Mouse (Mus musculus): ENCODE data around the gene Hist1h4h. TPM values are rescaled to one million over a fixed set of nuclear protein-coding genes. Genes with fewer than 3 reads are reported as not detected.
"Not testable (repeated sequence)": the region's sequence is repeated elsewhere in the genome, so short reads cannot be mapped to it uniquely, and the experiment has no call there.

The Hist1h4h gene
- polyA plus RNA-seq, 1 experiment from 2014 or later = 4.2 TPM

DNA sequence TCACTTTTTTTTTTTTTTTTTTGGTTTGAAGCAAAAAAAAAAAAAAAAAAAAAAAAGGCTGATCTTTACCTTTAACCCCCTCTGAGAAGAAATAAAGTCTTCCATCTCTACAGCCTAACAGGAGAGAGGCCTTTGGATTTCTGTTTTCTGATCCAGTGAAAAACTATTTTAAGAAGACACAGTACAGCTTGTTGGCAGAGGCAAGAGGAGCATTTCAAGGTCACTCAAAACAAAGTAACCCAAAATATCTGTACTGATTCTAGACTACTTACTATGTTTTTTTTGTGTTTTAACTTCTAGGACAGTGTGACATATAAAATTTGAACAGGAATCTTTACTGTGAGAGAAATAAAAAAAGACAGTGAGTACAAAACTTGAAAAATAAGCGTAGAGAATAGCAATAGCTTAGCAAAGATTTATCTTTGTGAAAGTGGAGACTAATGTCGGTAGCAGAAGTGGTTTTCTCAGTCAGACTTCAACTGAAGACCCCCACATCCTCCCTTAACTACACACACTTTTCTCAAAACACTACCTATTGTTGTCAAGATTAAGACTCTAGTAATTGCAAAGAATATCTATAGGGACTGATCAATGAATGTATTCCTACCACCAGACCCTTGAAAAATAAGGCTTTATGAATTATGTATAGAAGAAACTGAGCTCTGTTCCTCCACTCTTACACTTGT is 1.2 kb upstream of the Hist1h4h start:
- Histone ChIP-seq H3K4me3 (peak overlapping the region; percentile 51), H3K9me3 (no peaks in the 10 kb centered on the region), H3K4me2 (peak overlapping the region; percentile 74), H3K36me3 (no peaks in the 10 kb centered on the region), H3K4me1 (replicated peaks) (peaks cover 42% of the 10 kb centered on the region), H3K9ac (peak overlapping the region; percentile 83), H3K27ac (peak overlapping the region; percentile 96; the same call in 1 of the 2 replicates), H3K27me3 (no peaks in the 10 kb centered on the region)
- WGBS = 32% methylated on average over 2 of the region's 2 CpGs
- ATAC-seq (ENCODE audit: low FRiP score) = no peak

DNA sequence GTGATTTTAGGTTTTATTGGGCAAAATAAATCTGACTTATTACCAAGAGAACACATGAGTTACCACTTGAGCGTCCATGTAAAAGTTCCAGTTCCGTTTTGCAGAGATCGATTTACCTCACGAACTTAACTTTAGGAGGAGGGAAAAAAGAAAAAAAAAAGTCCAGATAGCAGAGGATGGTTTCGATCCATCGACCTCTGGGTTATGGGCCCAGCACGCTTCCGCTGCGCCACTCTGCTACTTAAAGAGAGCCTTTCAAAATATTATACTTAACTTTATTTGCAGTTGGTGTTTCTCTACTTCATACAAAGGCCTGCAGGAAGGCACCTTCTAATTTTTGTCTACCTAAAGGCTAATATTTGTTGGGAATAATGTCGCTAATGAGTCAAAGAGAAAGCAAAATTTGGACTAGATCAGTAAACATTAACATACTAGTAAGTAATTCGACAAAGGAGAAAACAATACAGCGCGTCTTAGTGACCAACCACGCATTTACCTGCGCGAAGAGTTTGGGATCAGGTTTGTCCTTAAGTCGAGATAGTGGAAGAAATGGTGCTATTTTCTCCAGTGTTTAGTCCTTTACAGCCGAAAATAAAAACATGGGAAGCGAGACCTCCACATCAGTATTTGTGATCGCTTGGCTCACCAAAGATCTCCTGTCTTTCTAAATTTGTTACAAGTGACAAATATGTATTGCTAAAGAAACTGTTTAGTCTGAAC is 509 bp upstream of the Hist1h4h start:
- Histone ChIP-seq H3K27ac (peak overlapping the region; percentile 96), H3K27me3 (no peaks in the 10 kb centered on the region), H3K4me1 (replicated peaks) (peaks cover 45% of the 10 kb centered on the region), H3K4me2 (peak overlapping the region; percentile 74), H3K9ac (peak overlapping the region; percentile 83), H3K4me3 (peak overlapping the region; percentile 51), H3K36me3 (no peaks in the 10 kb centered on the region), H3K9me3 (no peaks in the 10 kb centered on the region)
- WGBS = under 1% methylated on average over 20 of the region's 20 CpGs
- ATAC-seq (ENCODE audit: low FRiP score) = no peak

DNA sequence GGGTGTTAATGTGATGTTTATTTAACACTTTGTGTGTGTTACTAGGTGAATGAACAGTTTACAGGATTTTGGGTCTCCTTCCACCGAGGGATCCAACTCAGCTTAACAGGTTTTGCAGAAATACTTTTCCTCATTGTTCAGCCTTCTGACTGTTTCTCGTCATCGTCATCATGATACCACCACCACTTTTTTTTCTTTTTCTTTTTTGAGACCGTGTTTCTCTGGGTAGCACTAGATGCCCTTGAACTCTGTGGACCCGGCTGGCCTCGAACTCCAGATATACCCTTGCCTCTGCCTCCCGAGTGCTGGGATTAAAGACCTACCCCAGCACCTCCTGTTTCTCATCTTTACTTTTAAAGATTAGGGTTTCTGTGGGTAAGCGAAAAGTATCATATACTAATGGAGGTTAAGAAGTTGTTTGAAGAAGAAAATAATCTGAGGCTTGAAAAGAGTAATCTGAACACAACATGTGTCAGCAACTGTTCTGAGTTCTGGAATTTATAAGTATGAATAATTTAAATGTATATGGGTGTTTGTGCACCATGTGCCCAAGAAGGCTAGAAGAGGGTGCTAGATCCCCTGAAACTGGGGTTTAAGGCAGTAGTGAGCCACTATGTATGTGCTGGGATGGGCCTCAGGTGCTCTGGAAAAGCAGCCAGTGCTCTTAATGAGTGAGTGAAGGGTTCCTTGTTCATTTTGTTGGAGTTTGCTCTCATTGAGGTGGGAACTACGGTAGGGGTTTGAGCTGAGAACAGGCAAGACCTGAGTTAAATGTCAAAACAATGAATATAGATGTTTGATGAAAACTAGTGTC is 1.6 kb downstream of the Hist1h4h start:
- peak overlapping the region; percentile 96 for H3K27ac ChIP-seq
- H3K9ac ChIP-seq = peak overlapping the region; percentile 83
- H3K4me3 ChIP-seq = peak overlapping the region; percentile 51
- ATAC-seq (ENCODE audit: low FRiP score) = no peak
- H3K36me3 ChIP-seq = no peaks in the 10 kb centered on the region
- peak overlapping the region; percentile 74 for H3K4me2 ChIP-seq
- H3K4me1 ChIP-seq (replicated peaks) = peaks cover 49% of the 10 kb centered on the region
- H3K9me3 ChIP-seq = no peaks in the 10 kb centered on the region
- no peaks in the 10 kb centered on the region for H3K27me3 ChIP-seq
- WGBS = 28% methylated on average over 9 of the region's 9 CpGs

DNA sequence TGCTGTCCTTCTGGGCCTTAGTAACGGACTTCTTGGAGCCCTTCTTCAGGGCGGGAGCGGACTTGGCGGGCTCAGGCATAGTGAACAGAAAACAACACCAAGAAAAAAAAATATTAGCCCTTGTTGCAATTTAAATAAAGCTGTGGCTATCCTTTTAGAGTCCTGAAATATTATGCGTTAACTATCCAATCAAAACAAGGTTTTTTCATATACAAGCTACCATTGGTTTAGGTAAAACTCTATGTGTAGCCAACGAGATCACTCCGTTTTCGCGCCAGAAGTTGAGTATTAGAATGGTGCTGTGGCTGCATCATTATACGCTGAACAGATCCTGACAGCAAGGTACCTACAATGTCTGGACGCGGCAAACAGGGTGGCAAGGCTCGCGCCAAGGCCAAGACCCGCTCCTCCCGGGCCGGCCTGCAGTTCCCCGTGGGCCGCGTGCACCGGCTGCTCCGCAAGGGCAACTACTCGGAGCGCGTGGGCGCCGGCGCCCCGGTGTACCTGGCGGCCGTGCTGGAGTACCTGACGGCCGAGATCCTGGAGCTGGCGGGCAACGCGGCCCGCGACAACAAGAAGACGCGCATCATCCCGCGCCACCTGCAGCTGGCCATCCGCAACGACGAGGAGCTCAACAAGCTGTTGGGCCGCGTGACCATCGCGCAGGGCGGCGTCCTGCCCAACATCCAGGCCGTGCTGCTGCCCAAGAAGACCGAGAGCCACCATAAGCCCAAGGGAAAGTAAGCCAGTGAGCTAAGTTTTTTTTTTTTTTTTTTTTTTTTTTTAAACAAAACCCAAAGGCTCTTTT is 2.9 kb downstream of the Hist1h4h start, which contains the start of gene Hist1h2af:
Hist1h2af (plus strand) TSS at position 347 of the 808 bp plus-strand sequence.
- Histone ChIP-seq H3K27ac (peak within 1 kb of the TSS; percentile 96), H3K4me2 (peak within 1 kb of the TSS; percentile 74), H3K4me3 (peak within 1 kb of the TSS; percentile 51), H3K4me1 (replicated peaks) (peaks cover 44% of the 10 kb centered on the region), H3K9ac (peak within 1 kb of the TSS; percentile 60)
- under 1% methylated on average over 26 of the region's 53 CpGs for WGBS
- not testable (repeated sequence) for H3K36me3 ChIP-seq, H3K27me3 ChIP-seq, H3K9me3 ChIP-seq
- ATAC-seq (ENCODE audit: low FRiP score) = 0 out of 2 replicates have a peak, but pooled peaks have one; percentile 23

DNA sequence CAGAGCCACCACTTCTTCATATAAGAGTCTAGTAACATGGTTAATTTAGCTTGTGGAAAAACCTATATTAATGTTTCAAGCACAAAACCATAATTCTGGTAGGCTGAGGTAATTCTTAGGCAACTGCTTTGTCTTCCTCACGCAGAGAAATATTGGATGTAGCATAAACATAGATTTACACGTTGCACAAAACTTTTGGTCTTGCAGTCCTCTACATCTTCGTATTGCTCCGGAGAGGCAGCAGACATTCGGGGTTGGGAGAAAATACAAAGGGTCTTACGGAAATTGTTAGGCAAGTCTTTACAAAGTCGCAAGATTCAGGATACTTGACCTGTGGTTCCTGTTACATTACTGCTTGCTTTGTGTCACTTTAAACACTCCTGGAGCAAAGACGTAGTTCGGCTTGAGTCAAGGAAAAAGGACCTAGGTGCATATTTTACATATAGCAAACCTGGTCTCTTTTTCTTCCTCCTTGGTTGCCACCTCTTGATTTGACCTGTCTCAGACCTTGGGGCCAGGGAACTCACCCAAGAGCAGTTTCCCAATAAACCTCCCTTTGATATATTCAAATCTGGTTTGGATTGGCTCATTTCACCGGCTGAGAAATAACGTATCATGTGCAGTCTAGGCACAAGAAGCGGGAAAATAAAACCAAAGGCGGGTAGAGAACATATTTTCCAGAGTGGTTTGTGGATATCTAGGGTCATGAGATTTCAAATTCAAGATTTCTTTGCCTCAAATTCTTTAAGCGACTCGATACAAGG is 3.7 kb downstream of the Hist1h4h start:
- H3K4me2 ChIP-seq = peak overlapping the region; percentile 74
- H3K36me3 ChIP-seq = no peaks in the 10 kb centered on the region
- peak overlapping the region; percentile 69 for H3K27ac ChIP-seq
- ATAC-seq (ENCODE audit: low FRiP score) = no peak
- H3K9ac ChIP-seq = peak overlapping the region; percentile 60
- H3K9me3 ChIP-seq = no peaks in the 10 kb centered on the region
- H3K4me1 ChIP-seq (replicated peaks) = peaks cover 39% of the 10 kb centered on the region
- H3K27me3 ChIP-seq = no peaks in the 10 kb centered on the region
- under 1% methylated on average over 15 of the region's 15 CpGs for WGBS
- peak overlapping the region; percentile 51 for H3K4me3 ChIP-seq

DNA sequence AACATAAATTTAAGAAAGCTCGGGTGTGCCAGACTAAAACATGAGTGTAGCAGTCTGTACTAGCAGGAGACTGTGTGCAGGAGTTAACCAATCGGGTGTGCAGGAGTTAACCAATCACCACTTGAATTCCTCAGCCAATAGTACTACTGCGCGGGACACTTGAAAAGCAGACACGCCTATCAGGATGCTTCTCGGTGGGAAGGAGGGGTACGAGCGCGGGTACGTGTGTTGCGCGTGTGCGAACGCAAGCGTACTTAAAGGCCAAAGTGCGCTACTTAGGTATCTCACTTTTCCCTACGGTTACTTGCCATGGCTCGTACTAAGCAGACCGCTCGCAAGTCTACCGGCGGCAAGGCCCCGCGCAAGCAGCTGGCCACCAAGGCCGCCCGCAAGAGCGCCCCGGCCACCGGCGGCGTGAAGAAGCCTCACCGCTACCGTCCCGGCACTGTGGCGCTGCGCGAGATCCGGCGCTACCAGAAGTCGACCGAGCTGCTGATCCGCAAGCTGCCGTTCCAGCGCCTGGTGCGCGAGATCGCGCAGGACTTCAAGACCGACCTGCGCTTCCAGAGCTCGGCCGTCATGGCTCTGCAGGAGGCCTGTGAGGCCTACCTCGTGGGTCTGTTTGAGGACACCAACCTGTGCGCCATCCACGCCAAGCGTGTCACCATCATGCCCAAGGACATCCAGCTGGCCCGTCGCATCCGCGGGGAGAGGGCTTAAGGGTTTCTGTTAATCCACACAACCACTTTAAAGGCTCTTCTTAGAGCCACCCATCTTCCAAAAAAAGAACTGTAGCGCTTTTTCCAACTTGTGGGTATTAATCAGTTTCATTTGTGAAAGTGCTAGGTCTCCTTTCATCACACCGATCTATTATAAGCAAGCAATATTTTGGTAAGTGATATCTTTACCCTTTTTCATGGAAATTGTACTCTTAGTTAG is 4.6 kb downstream of the Hist1h4h start, which contains the start of gene Hist1h3g:
Hist1h3g (plus strand) TSS at position 286 of the 939 bp plus-strand sequence.
- H3K9ac ChIP-seq = peak within 1 kb of the TSS; percentile 64
- peak within 1 kb of the TSS; percentile 74 for H3K4me2 ChIP-seq
- H3K27me3 ChIP-seq, H3K9me3 ChIP-seq, H3K36me3 ChIP-seq: not testable (repeated sequence)
- peak; percentile 90 for ATAC-seq (ENCODE audit: low FRiP score)
- peak within 1 kb of the TSS; percentile 69 for H3K27ac ChIP-seq
- peak within 1 kb of the TSS; percentile 51 for H3K4me3 ChIP-seq
- peaks cover 39% of the 10 kb centered on the region for H3K4me1 ChIP-seq (replicated peaks)
- WGBS = under 1% methylated on average over 54 of the region's 62 CpGs

DNA sequence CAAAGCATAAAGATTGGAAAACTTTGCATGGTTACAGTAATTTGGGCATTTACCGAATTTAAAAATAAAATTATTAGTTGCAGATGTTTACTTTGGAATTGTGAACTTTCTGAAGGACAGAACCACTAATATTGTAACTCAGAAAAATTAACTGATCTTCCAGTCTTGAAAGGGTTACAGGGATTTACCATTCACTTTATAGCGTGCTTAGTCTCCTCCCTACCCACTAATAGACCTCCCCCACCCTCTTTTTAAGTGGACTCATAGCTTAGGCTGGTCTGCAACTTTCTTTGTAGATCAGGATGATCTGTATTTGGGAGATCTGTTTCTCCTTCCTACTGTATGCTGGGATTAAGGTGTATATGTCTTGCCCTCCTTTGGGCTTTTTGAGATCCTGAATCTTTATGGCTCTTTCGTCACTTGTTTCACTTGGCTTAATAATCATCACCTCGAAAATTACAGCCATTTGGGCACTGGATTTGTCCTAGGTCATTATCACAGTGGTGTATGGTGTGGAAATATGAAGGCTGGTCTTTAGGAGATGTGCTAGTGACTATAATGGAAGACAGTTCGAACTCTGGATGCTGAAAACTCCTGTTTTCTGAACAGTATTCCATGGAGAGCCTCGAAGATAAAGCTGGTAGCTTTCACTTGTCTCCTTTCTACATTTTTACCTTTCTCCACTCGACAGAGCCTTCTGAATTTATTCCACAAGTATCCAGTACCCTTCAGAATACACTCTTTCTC is 5.4 kb downstream of the Hist1h4h start:
- Histone ChIP-seq H3K9me3 (no peaks in the 10 kb centered on the region), H3K9ac (peak overlapping the region; percentile 43; the same call in 1 of the 2 replicates), H3K4me2 (peak overlapping the region; percentile 74), H3K4me3 (peak overlapping the region; percentile 51), H3K27ac (no peak overlapping the region), H3K4me1 (replicated peaks) (peaks cover 39% of the 10 kb centered on the region), H3K27me3 (no peaks in the 10 kb centered on the region), H3K36me3 (no peaks in the 10 kb centered on the region)
- 23% methylated on average over 7 of the region's 7 CpGs for WGBS
- no peak for ATAC-seq (ENCODE audit: low FRiP score)

DNA sequence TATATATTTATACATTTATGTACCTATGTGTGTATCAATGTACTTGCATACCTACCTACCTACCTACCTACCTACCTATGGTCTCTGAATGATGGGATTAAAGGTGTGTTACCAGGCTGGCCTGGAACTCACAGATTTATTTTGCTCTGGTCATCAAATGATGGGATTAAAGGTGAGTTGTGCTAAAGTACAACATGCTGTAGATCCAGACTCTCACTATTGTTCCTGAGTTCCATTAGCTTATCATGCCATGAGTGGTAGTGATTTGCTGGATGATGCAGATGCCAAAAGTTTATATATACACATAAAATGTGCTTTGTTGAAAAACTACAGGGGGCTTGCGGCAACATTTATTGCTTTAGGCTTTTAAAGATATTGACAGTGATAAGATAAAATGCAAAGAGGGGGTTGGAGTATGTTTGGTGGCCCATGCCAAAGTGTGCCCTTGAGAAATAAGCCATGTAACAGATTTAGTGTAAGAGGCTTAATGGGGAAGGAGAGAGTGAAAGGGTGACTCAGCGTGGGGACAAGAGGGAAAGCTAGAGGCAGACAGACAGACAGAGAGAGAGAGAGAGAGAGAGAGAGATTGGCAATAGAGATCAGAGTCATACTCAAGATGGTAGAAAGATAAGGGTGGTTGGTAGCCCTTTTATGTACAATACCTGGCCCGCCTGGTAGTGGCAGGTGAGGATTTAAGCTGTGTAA is 6.3 kb downstream of the Hist1h4h start:
- peak overlapping the region; percentile 74 for H3K4me2 ChIP-seq
- WGBS = 87% methylated on average over 3 of the region's 3 CpGs
- no peak overlapping the region for H3K9ac ChIP-seq
- H3K4me1 ChIP-seq (replicated peaks) = peaks cover 36% of the 10 kb centered on the region
- ATAC-seq (ENCODE audit: low FRiP score) = no peak
- H3K27ac ChIP-seq = no peak overlapping the region
- H3K4me3 ChIP-seq = no peak overlapping the region
- H3K9me3 ChIP-seq = no peaks in the 10 kb centered on the region
- no peaks in the 10 kb centered on the region for H3K36me3 ChIP-seq
- H3K27me3 ChIP-seq = no peaks in the 10 kb centered on the region

DNA sequence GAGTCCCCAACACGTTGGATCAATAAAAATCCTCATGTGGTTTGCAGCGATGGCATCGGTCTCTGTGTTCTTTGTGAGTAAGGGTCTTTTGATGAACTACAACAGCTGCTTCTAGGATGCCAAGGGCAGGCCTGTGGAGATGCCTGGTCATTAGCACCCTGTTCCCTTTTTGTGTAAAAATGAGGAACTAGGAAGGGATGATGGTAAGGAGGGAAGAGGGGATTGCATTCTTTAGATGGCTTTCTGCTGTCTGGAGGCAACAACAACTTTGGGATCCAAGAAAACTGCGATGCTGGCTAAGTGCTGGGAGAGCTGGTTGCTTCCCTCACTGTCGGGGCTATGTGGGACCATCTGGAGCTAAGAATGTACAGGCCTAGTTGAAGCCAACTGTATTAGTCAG is 7.4 kb downstream of the Hist1h4h start:
- Histone ChIP-seq H3K27me3 (no peaks in the 10 kb centered on the region), H3K9ac (no peak overlapping the region), H3K4me1 (replicated peaks) (peaks cover 31% of the 10 kb centered on the region), H3K27ac (no peak overlapping the region), H3K4me2 (no peak overlapping the region), H3K36me3 (no peaks in the 10 kb centered on the region), H3K9me3 (no peaks in the 10 kb centered on the region), H3K4me3 (no peak overlapping the region)
- ATAC-seq (ENCODE audit: low FRiP score) = no peak
- 75% methylated on average over 5 of the region's 5 CpGs for whole genome bisulfite sequencing
